8 mouse cellular contexts compared by ENCODE assay signal in genomic region chr13:117024127-117024915, GRCm38 (mm10). TPM values are rescaled to one million over a fixed set of nuclear protein-coding genes. Genes with fewer than 3 reads are reported as not detected.
DNase-seq lines count a peak whose midpoint lies in the region; ATAC-seq lines count a peak whose summit lies in the region.

No protein-coding gene starts in this region.

- under 1% methylated on average over 53 of the region's 64 CpGs for WGBS in intestine, embryonic 15.5 days
- WGBS in midbrain, embryonic 10.5 days = under 1% methylated on average over 39 of the region's 64 CpGs

- H3K9ac ChIP-seq in intestine, embryonic 15.5 days = peak overlapping the region; percentile 86

- H3K4me1 ChIP-seq in intestine, embryonic 15.5 days (replicated peaks) = no peaks in the 10 kb centered on the region
- H3K4me1 ChIP-seq in midbrain, embryonic 10.5 days = peaks cover 33% of the 10 kb centered on the region

- H3K27me3 ChIP-seq in intestine, embryonic 15.5 days (replicated peaks) = no peaks in the 10 kb centered on the region
- peaks cover 25% of the 10 kb centered on the region for H3K27me3 ChIP-seq in midbrain, embryonic 10.5 days (ENCODE audit: low read depth, poor library complexity, severe bottlenecking)

- H3K4me2 ChIP-seq in intestine, embryonic 15.5 days (replicated peaks) = peak overlapping the region; percentile 97

- intact Hi-C loops in left cerebral cortex, postnatal 4 days (cut with DNase I) = no loop called here

- H3K9me3 ChIP-seq in intestine, embryonic 15.5 days = no peaks in the 10 kb centered on the region
- H3K9me3 ChIP-seq in midbrain, embryonic 10.5 days (replicated peaks) = no peaks in the 10 kb centered on the region

- peak overlapping the region; percentile 81 for H3K4me3 ChIP-seq in intestine, embryonic 15.5 days (replicated peaks)
- peak overlapping the region; percentile 84 for H3K4me3 ChIP-seq in midbrain, embryonic 10.5 days

- no peaks in the 10 kb centered on the region for H3K36me3 ChIP-seq in intestine, embryonic 15.5 days
- no peaks in the 10 kb centered on the region for H3K36me3 ChIP-seq in midbrain, embryonic 10.5 days

- DNase-seq in cerebellum, postnatal 4 days (ENCODE audit: low spot score in 2 of 2) = peak; percentile 45 to 60
- peak; percentile 72 for DNase-seq in gastrocnemius, postnatal 25 days
- peak; percentile 70 for DNase-seq in left cerebral cortex, postnatal 4 days
- DNase-seq in midbrain, embryonic 10.5 days (ENCODE audit: low spot score) = peak; percentile 85
- DNase-seq in right cerebral cortex, postnatal 4 days = peak; percentile 71
- DNase-seq in c-Kit-positive CD71-positive TER-119-positive erythroid progenitor cells, embryonic 14.5 days (ENCODE audit: low spot score) = no peak

- ATAC-seq in activated CD4-positive, CD25-positive, alpha-beta regulatory T cell, adult 4 months = peak; percentile 81
- ATAC-seq in intestine, embryonic 15.5 days = peak; percentile 89

- peak overlapping the region; percentile 86 for H3K27ac ChIP-seq in intestine, embryonic 15.5 days
- H3K27ac ChIP-seq in midbrain, embryonic 10.5 days (replicated peaks) = peak overlapping the region; percentile 97

RNA-seq across cellular contexts. Expression of gene Parp8, which starts 1.0 kb away (rescaled TPM):
- 10 to 100 TPM; 15.7 to 17.7 TPM for polyA plus RNA-seq in activated CD4-positive, CD25-positive, alpha-beta regulatory T cell, adult 4 months (2017; shearing (Covaris generic))
- total RNA-seq in gastrocnemius, postnatal 25 days (2021) = 10 to 100 TPM; 11.1 to 14.9 TPM
- polyA plus RNA-seq in intestine, embryonic 15.5 days (2015; fragmentation: Nextera tagmentation; extraction: Ambion mirVana) = 8.5 and 8.8 TPM in 2 replicates
- 10 to 100 TPM; 62.5 to 62.8 TPM for total RNA-seq in left cerebral cortex, postnatal 4 days (2021)
- polyA plus RNA-seq in midbrain, embryonic 10.5 days (2016; fragmentation: Nextera tagmentation; extraction: Ambion mirVana) = 9.4 and 9.8 TPM in 2 replicates
